Mouse (Mus musculus) T-helper 17 cell (primary cell): Measurements from ENCODE around the gene Gm11084.

Experiments used
- in situ Hi-C, 2 experiments: fragments of 300-600 bp; cut with MboI, MseI; formaldehyde crosslinking; loops; 1 replicate in 1 of 2; 2 replicates in 1 of 2; pipeline ENCODE4 v1.15.1; 2025; ENCODE audit warnings: high pct_unique_total_duplicates in 2 of 2

Gm11084 gene

DNA sequence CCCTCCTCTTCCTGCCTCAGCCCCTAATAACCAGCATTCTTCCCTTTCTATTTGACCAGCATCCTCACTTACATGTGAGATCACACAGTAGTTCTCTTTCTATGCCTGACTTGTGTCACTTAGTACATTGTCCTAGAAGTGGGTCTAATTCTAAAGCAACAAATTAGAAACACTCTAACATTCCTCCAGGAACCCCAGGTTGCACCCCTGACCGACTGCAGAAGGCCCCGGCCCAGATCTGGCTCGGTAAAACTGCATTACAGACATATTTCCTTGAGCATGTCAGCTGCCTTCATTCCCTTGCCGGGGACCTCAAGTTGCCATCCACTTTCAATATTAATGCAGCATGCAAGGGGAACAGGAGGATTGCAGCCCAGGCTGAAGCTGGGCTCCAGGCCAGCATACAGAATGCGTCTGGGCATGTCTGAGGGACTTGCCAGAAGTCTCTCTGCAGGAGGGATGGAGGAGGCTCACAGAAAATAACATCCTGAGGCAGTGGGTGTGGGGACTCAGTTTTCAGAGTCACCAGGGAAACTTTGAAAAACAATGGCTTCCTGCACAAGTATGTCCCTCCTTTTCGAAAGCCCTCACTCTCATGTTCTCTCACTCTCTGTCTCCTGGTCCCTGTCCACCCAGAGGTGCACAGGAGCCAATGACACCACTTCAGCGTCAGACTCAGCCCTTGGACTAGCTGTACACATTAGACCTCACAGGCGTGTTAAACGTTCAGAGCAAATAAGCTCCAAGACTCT is 9.0 kb upstream of the Gm11084 start:
- in situ Hi-C loops: no loop called here

DNA sequence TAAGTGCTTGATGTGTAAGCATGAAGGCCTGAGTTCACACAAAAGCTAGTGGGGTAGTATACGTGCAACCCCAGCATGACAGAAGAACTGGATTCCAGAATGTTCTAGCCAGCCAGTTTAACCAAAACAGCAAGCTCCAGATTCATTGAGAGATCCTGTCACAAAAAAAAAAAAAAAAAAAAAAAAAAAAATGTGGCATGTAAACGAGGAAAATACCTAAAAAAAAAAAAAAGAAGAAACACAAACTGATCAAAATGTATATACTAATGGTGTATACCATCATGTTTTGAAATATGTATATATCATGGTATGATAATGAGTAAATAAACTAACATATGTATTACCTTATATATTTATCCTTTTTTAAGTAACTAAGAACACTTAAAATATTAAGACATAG is 7.6 kb upstream of the Gm11084 start:
- in situ Hi-C loops: no loop called here

DNA sequence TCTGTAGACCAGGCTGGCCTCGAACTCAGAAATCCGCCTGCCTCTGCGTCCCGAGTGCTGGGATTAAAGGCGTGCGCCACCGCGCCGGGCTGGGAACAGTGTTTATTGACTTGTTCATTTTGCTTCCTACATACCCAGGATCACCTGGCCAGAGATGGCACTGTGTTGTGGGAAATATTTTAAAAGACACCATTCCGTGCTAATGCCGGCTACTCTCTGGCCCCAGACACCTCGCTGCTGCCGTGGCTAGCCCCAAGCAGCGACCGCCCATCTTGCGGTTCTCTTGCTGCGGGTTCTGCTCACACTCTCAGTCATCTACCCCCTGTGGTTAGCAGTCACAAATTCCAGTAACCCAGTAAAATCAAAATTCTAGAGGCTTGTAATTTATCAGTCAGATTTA is 6.0 kb upstream of the Gm11084 start:
- in situ Hi-C loops: no loop called here

DNA sequence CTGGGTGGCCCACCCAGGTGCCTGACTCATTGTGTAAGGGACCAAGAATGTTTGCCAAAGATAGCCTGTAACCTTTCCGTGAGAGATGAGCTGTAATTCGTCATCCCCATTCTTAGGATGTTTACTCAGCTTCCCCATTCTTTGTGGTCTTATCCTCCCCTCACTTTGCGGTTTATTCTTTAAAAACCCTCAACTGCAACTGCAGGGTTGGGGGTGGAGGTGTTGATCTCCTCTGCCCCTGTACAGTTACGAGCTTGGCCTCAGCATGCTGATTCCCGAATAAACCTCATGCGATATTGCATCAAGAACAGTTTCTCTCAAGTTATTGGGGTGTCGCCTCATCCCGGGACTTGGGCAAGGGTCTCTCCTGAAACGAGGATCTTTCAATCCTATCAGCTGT is 2.4 kb upstream of the Gm11084 start:
- in situ Hi-C loops: loop anchor here in 1 of 2 experiments (10.0 kb wide), 1 partner anchor 286 kb away; the partner anchor contains the start of gene Sp9

DNA sequence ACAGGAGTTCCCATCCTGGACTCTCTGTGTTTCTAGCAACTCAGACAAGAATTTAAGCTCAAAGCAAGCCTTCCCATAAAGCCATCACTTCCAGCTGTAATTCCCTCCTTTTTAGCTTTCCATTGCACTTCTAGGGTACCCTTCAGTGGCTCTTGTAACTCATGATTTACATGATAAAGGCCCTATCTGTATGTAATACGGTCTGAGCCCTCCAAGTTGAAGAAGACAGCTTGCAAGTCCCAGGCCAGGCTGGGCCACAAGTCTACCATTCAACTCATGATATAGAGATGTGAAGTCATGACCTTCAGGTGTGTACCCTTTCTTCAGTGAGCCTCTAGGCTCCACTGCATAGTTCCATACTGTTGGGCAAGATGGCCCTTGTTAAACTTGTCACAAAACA is 1.0 kb downstream of the Gm11084 start:
- in situ Hi-C loops: loop anchor here in 1 of 2 experiments (10.0 kb wide), 1 partner anchor 289 kb away; the partner anchor contains the start of gene Sp9

DNA sequence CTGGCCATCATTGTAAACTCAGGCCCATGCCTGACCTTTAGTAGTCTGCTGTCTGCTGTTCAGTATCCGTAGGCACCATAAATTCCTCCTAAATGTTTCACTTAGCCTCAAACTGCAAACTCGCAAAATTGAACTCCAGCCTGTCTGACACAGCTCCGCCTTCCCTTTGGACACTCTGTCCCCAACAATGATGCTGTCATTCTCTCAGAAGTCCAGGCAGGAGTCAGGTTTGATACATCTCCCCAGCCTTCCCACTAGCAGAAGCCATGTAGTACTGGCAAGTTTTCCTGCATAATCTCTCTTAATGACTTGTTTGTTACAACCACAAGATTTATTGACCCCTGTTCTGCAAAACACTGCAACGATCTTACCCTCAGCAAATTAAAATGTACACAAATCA is 1.7 kb downstream of the Gm11084 start:
- in situ Hi-C loops: loop anchor here in 1 of 2 experiments (10.0 kb wide), 1 partner anchor 290 kb away; the partner anchor contains the start of gene Sp9

DNA sequence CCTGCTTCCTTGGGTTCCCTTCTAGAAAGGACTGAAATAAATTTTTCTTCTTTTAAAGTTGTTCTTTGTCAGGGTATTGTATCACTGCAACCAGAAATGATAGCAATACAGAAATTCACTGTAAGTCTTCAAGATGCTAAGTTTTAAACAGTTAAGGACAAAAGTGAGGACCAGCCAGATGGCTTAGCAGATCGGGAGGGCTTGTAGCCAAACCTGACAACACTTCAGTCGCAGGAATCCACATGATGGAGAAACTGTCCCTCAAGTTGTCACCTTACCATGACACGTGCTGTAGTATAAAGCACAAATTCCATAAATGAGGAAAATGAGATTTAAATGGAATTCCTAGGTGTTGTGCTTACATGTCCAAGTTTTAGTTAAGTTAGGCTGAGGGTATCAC is 3.3 kb downstream of the Gm11084 start:
- in situ Hi-C loops: loop anchor here in 1 of 2 experiments (10.0 kb wide), 1 partner anchor 292 kb away; the partner anchor contains the start of gene Sp9

DNA sequence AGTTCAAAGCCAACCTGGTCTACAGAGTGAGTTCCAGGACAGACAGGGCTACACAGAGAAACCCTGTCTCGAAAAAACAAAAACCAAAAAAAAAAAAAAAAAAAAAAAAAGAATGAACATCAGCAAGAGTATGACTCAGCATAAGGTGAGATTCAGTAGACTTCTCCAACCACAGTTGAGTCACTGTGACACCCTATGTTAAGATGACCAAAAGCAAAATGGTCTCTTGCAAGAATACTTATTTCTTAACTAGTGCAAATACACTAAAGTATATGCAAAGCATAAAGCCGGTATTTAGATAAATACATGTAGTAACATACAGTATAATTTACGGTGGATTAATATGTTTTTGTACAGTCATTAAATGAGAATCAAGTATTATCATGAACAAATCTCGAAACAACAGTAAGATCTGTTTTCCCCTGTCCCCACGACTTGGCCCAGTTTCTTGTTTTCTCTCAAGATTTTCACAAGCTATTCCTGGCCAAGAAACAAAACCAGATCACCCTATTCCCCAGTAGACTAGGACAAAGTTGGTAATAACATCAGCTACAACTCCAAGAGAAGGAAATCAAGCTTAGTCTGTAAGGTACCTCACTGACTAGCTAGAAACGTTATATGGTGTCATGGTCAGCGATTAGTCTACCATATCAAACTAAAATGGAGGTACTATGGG is 4.3 kb downstream of the Gm11084 start:
- in situ Hi-C loops: loop anchor here in 1 of 2 experiments (10.0 kb wide), 1 partner anchor 293 kb away; the partner anchor contains the start of gene Sp9

DNA sequence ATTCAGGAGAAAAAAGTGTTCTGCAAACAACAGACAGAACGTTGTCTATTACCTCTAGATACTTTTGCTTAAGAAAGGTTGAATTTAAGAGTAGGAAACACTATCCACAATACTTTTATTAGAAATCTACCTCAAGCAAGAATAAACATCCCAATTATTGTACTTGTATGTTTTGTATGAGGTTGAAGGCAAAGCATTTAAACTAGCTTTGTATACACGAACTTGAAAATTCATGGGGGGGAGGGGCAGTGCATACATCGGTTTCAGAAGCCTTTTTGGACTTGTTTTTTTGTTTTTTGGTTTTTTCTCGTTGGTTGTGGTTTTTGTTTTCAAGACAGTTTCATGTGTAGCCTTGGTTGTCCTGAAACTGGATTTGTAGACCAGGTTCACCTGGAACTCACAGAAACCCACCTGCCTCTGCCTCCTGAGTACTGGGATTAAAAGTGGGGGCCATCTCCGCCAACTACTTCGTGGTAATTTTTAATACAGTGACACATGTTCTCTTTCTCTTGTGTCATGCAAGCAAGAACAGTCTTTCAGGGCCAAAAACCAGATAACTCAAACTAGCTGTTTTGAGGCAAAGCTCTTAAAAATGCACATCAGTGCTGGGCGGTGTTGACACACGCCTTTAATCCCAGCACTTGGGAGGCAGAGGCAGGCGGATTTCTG is 4.9 kb downstream of the Gm11084 start:
- in situ Hi-C loops: loop anchor here in 1 of 2 experiments (10.0 kb wide), 1 partner anchor 293 kb away; the partner anchor contains the start of gene Sp9

DNA sequence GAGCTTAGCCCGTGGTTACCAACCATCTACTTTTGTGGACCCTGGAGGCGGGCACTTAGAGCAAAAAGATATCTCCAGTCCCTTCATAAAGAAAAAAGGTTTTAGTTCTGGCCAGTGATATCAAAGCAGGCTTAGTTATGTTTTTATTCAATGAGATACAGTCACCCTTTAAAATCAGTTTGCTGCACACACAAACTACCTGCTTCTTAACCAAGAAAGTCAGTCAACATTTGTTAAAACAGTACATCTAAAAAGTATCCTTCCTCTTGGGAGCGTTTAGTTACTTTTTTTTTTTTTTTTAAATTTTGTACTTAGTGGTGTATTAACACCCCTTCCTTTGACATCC is 5.5 kb downstream of the Gm11084 start:
- in situ Hi-C loops: loop anchor here in 1 of 2 experiments (10.0 kb wide), 1 partner anchor 294 kb away; the partner anchor contains the start of gene Sp9

DNA sequence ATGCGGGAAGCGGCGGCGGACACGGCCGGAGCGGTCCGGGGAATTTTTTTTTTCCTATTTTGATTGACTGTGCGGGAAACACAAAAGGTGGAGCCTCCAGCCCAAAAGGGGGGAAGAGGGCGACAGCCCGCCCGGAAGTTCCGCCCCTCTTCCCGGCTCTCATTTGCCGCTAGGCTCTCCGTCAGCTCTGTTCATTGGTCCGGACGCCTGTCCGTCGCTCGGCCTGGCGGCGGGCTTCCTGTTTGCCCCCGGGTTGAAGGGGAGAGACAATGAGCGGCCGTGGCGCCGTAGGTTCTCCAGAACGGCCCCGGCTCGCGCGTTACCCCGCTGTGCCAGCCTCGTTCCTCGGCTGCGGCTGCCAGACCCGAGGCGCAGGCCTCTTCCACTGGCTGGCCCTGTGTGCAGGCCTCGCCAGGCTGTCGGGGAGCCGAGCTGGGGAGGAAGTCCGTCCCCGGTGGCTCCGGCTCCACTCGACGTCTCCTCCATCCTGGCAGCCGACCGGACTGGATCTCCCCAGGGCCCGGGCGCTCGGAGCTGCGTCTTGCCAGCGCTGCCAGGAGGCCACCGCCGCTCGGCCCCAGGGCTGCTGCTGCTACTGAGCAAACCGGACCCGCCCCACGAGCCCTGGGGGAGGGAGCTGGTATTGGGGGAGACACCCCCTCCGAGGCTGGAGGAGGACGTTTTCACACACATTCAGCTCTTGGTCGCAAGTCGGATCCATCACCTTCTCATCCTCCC is 6.0 kb downstream of the Gm11084 start, which contains the start of gene Sp3:
Gene Sp3, minus strand, starts transcription at position 110 of the 738 bp plus-strand sequence.
- in situ Hi-C loops: loop anchor here in 1 of 2 experiments (10.0 kb wide), 1 partner anchor 294 kb away; the partner anchor contains the start of gene Sp9

DNA sequence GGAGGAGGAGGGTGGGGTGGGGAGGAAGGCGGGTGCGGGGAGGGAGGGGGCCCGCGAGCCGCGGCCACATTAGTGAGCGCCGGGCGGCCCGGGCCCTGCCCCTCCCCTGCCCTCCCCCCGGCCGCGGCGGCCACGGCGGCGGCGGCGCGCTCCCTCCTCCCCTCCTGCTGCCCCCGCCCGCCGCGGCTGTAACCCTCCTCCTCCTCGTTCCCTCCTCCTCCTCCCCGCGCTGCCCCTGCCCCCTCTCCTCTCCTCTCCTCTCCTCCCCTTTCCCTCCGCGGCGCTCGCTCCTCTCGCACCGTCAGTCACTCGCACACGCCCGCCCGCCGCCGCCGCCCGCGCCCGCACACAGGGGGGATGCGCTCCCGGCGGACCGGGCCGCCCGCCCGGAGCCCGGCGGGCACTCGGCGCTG is 6.9 kb downstream of the Gm11084 start:
- in situ Hi-C loops: loop anchor here in 1 of 2 experiments (10.0 kb wide), 1 partner anchor 295 kb away; the partner anchor contains the start of gene Sp9

DNA sequence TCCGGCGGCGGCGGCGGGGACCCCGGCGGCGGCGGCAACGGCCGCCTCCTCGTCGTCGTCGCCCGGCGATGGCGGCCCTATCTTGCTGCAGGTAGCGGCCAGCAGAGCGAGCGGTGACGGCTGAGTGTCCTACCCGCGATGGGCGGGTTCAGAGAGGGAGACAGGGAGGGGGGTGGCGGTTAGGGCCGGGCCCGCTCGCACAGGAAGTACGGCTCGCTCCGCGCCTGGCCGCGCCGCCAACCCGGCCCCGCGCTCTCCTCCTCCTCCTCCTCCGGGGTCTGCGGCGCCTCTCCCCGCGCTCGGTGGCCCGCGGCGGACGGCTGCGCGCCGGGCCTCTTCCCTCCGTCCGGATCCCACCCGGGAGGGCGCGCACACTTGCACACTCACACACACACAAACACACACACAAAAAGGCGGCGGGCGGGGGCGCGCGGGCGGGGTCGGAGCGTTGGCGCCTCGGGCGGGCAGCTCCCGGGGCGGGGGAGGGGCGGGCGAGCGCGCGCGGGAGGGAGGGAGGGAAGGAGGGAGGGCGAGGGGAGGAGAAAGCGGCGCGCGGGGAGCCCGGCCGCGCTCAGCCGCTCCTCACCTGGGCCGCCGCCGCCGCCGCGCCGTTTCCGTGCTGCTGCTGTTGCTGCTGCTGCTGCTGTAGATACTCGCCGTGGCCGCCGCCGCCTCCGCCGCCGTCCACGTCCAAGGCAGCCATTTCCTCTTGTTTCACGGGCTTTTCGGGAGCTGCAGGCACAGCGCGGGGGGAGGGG is 7.4 kb downstream of the Gm11084 start:
- in situ Hi-C loops: no loop called here

DNA sequence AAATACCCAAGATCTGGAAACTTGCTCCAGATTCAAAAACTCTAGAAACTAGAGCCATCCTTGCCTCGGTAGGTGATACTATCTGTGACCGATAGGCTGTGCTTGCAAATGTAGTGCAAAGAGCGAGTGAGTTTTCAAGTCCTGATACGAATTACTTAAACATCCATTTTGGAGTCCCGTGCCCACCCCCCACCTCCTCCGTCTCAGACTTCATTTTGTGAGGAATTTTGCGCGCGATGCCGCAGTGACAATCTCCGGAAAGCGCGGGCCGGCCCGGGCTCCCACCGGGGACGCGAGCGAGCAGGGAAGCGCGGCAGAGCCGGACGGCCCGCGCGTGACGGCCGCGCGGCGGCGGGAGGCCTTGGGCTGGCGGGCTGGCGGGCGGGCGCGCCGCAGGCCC is 8.0 kb downstream of the Gm11084 start:
- in situ Hi-C loops: no loop called here

DNA sequence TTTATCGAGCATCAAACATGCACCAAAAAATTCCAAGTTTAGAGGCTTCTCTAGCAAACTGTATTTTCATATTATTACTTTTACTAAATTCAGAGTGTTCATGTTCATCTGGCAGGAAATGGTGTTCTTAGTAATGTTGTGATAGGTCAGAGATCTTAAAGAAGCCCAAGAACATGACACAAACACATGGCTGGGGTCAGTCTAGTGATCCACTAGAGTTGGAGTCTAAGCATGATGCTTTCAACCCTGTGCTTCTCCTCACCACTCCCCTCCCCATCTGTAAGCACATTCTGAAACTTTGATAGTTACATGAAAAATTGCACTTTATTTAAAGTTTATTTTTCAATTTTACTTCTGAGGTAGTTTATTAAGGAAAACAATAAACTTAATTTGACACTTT is 9.2 kb downstream of the Gm11084 start:
- in situ Hi-C loops: no loop called here

DNA sequence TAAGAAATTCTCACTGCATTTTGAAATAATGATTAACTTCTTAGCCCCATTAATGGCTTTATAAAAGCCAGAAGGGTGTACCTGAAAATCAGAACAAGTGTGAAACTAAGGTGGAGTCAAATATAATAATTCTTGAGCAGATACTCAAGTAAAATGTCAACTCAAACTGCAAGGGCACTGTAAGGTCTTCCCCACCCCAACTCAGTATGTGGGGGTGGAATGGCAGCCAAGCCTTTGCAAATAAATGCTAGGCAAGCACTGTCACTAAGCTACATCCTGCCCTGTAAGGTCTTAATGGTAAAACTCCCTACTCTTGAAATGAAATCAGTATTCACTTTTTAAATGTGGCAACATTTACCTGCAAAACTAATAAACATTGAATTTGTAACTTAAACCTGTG is 10.5 kb downstream of the Gm11084 start:
- in situ Hi-C loops: no loop called here

DNA sequence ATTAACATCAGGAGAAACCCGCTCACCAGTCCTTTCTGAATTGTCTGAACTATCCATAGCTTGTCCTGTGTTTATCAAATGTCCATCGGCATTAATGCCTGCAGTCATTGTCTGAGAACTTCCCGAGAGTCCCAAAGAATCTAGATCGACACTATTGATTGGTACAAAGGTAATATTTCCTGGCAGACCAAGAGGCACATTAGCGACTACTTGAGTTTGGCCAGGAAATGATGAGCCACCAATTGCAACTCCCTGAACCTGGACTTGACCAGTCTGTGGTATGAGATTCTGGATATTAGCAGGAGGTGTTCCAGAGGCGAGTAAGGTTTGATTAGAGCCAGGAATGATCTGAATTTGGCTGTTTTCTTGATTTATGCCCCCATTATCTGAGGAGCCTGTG is 15.7 kb downstream of the Gm11084 start:
- in situ Hi-C loops: no loop called here

DNA sequence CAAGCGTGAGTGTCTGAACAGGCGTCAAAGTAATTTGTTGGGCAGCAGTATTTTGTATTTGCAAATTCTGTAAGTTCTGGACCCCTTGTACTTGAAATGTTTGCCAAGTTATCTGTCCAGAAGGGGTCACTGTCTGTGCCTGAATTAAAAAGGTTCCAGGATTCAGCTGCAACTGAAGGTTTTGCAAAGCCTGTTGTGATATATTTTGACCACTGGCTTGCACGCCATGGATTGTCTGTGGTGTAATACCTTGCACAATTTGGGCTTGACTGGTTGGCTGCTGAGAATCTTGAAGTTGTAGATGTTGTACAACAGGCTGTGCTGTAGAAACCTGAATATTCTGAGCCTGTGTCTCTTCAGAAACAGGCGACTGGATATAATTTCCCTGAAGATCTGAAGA is 16.2 kb downstream of the Gm11084 start:
- in situ Hi-C loops: no loop called here

DNA sequence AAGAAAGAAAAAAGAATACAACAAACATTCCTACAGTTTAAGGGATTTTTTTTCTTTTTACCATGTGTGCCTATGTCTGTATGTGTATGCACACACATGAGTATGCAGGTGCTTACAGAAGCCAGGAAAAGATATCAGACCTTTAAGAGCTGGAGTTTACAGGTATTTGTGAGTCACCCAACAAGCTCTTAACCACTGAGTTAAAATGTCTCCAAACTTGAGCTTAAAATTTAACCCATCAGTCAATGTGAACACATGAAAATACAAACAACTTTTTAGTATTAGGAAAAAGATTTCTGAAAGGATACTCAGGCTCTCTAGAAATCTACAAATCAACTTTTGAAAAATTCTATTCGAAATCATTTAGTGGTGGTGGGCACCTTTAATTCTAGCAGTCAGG is 18.0 kb downstream of the Gm11084 start:
- in situ Hi-C loops: no loop called here

DNA sequence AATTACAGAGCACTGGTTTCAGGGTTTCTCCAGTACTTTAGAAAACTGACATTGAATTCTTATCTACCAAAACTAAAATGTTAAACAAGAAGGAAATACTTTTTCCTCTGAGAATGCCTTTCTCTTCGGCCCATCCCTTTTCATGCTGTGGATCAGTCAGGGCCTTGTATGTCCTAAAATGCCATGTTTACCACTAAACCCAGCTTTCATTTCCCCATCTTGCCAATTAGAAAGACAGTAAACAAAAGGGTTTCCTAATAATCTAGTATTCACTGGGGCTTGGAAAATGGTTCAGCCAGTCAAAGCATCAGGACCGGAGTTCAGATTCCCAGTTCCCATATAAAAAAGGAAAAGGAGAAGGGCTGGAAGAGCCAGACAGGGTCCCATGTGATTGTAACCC is 21.1 kb downstream of the Gm11084 start:
- in situ Hi-C loops: no loop called here
